Mouse (Mus musculus): ENCODE measurements around the gene Olfr399. TPM values are rescaled to one million over a fixed set of nuclear protein-coding genes. Genes with fewer than 3 reads are reported as not detected.

Olfr399 gene
- not detected for polyA plus RNA-seq (2017; shearing (Covaris generic))

GRCm38 (mm10) chr11:74056451-74056850 lies at the start of gene Olfr399, which contains the start of gene Olfr139:
Olfr399 (minus strand) TSS chr11:74056615.
Olfr139 (minus strand) TSS chr11:74056551.
- no peak for ATAC-seq

DNA sequence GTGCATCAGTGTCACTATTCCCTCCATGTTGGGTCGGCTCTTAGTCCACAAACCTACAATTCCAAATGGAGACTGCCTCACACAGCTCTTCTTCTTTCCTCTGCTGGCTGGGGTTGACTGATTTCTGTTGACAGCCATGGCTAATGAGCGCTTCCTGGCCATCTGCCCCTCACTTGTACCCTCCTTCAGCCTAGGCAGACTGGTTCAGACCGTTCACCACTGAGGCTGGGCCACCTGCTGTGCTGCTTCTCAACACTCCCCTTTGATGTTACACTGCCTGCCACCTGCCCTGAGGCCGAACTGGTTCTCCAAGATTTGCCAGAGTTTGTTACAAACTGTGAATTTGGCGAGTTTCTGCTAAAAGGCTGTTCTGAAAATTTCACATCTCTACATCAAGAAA lies 48.7 kb upstream of the Olfr399 start:
- ATAC-seq, result no peak

DNA sequence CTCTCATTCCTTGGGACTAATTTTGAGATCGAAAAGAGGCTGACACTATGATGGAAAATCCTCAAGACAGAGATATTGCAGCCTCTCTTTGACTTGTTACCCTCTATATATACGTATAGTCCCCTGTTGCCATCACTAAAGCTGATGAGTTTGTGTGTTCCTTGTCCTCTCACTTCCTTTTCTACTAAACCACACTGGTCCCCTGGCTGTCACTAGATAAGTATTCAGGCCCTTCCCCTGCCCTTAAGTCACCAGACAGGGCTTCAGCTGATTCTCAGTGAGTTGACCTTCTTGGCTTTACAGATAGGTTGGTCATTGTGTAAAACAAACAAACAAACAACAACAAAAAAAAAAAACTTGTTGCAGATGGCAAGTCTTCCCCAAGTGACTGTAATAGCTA lies 45.1 kb upstream of the Olfr399 start:
- ATAC-seq, result no peak

GRCm38 (mm10) chr11:74100724-74101123 lies 44.3 kb upstream of the Olfr399 start:
- no peak for ATAC-seq

DNA sequence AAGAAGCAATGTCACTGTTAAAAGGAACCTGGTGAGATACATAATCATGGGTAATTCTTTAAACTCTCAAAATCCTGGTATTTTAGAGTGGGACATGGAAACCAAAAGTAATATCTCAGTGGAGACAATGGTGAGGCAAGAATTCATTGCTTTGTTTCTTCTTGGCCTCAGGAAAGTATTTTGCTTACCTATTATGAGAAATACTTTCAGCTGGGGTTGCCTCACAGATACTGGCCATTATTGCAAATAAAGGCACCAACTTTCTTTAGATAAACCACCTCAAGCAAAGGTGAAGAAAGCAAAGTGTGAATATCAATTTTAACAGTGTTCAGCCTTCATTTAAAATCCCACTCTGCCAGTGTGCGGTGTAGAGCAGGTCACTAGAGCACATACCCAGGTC lies 13.2 kb upstream of the Olfr399 start, which contains the start of gene Zfp616:
Gene Zfp616, plus strand, starts transcription at position 301 of the 400 bp plus-strand sequence.
- no peak for ATAC-seq

- no peak for ATAC-seq
These were observed 5.1 kb downstream of the Olfr399 start for GRCm38 (mm10) chr11:74051347-74051746.

Other genes with a start within 250 kb of the Olfr399 start
- under 1 TPM in 1 of 3 experiments, not detected in 2; 0.17 TPM for gene Olfr392, start 239.6 kb downstream of the Olfr399 start, polyA plus RNA-seq (2017; shearing (Covaris generic))
- not detected for gene Olfr393, start 205.2 kb downstream of the Olfr399 start, polyA plus RNA-seq (2017; shearing (Covaris generic))
- gene Olfr394, start 165.8 kb downstream of the Olfr399 start, polyA plus RNA-seq (2017; shearing (Covaris generic)), result not detected
- not detected for gene Olfr395, start 147.3 kb downstream of the Olfr399 start, polyA plus RNA-seq (2017; shearing (Covaris generic))
- gene Olfr23, start 119.9 kb downstream of the Olfr399 start, polyA plus RNA-seq (2017; shearing (Covaris generic)), result not detected
- gene Olfr397, start 95.8 kb downstream of the Olfr399 start, polyA plus RNA-seq (2017; shearing (Covaris generic)), result not detected
- not detected for gene Olfr398, start 66.2 kb downstream of the Olfr399 start, polyA plus RNA-seq (2017; shearing (Covaris generic))
- not detected for gene Olfr139, start 64 bp downstream of the Olfr399 start, polyA plus RNA-seq (2017; shearing (Covaris generic))
- not detected for gene Zfp616, start 13.3 kb upstream of the Olfr399 start, polyA plus RNA-seq (2017; shearing (Covaris generic))
- gene Olfr401, start 57.1 kb upstream of the Olfr399 start, polyA plus RNA-seq (2017; shearing (Covaris generic)), result under 1 TPM in 1 of 3 experiments, not detected in 2; 0.25 TPM
- not detected for gene Olfr402, start 96.9 kb upstream of the Olfr399 start, polyA plus RNA-seq (2017; shearing (Covaris generic))
- not detected for gene Olfr403, start 129.6 kb upstream of the Olfr399 start, polyA plus RNA-seq (2017; shearing (Covaris generic))
- not detected for gene Olfr43, start 154.8 kb upstream of the Olfr399 start, polyA plus RNA-seq (2017; shearing (Covaris generic))
- not detected for gene Olfr406, start 203.2 kb upstream of the Olfr399 start, polyA plus RNA-seq (2017; shearing (Covaris generic))
- not detected for gene Olfr59, start 227.1 kb upstream of the Olfr399 start, polyA plus RNA-seq (2017; shearing (Covaris generic))

Data from inflammation-experienced regulatory T-cells, adult 6 months (primary cell).